Mouse (Mus musculus) testis, adult 2 months (tissue): Measurements from ENCODE around the gene 9930104L06Rik. TPM values are rescaled to one million over a fixed set of nuclear protein-coding genes. Genes with fewer than 3 reads are reported as not detected.

Experiments
- H3K27ac ChIP-seq: fragments of 200-500 bp; 2 replicates; pipeline ENCODE4 v1.5.1; 2012; ENCODE audit warnings: low read depth, low read length; ENCODE audit not compliant: control insufficient read depth, insufficient read depth
- H3K27me3 ChIP-seq: fragments of 200-500 bp; 2 replicates; pipeline ENCODE4 v1.6.1; 2012; ENCODE audit warnings: mild to moderate bottlenecking, low read length, moderate library complexity; ENCODE audit not compliant: control insufficient read depth, insufficient read depth
- H3K36me3 ChIP-seq: fragments of 200-500 bp; 2 replicates; pipeline ENCODE4 v1.6.1; 2012; ENCODE audit warnings: mild to moderate bottlenecking, low read length; ENCODE audit not compliant: control insufficient read depth, insufficient read depth
- H3K4me1 ChIP-seq: fragments of 200-500 bp; 2 replicates; pipeline ENCODE4 v1.6.1; 2012; ENCODE audit warnings: low read length; ENCODE audit not compliant: control insufficient read depth, insufficient read depth
- H3K4me3 ChIP-seq: fragments of 200-500 bp; 2 replicates; pipeline ENCODE4 v1.5.1; 2012; ENCODE audit warnings: low read depth, mild to moderate bottlenecking, low read length, moderate library complexity, mixed read lengths; ENCODE audit not compliant: control insufficient read depth
- CTCF ChIP-seq: fragments of 200-500 bp; IDR thresholded peaks from 2 replicates; pipeline ENCODE4 v1.5.1; 2012; ENCODE audit warnings: low read depth, mild to moderate bottlenecking, inconsistent platforms, low read length, moderate library complexity; ENCODE audit not compliant: control insufficient read depth, insufficient read depth, insufficient replicate concordance
- POLR2A ChIP-seq: fragments of 200-500 bp; IDR thresholded peaks from 2 replicates; pipeline ENCODE4 v1.6.1; 2012; ENCODE audit warnings: low read depth, mild to moderate bottlenecking, inconsistent platforms, low read length, moderate library complexity; ENCODE audit not compliant: control insufficient read depth
- polyA plus RNA-seq: library from polyadenylated mRNA; depleted of rRNA; stranded (reverse); fragments of >200 nt; gene quantifications from 2 replicates; pipeline ENCODE4 v1.2.3, GENCODE M21; 2012; rRNA removed

Gene 9930104L06Rik
- polyA plus RNA-seq = 7.1 and 8.0 TPM in 2 replicates

- Histone ChIP-seq H3K36me3 (peaks cover 5% of the 10 kb centered on the region), H3K4me3 (peak within 1 kb of the TSS; percentile 100), H3K27me3 (no peaks in the 10 kb centered on the region), H3K4me1 (peaks cover 3% of the 10 kb centered on the region), H3K27ac (peak within 1 kb of the TSS; percentile 99)
- TF ChIP-seq POLR2A = peak; percentile 89
- TF ChIP-seq CTCF = no peak
Measured at GRCm38 (mm10) chr4:124936613-124937471, at the start of gene 9930104L06Rik. TSS of gene 9930104L06Rik (plus strand) at chr4:124937048.

GRCm38 (mm10) chr4:124888702-124889101 lies 48.1 kb upstream of the 9930104L06Rik start:
- no peak for TF ChIP-seq CTCF
- TF ChIP-seq POLR2A = no peak
- Histone ChIP-seq H3K4me3 (no peak overlapping the region), H3K4me1 (peaks cover 6% of the 10 kb centered on the region; the same call in 1 of the 2 replicates), H3K27me3 (peaks cover 2% of the 10 kb centered on the region; the same call in 1 of the 2 replicates), H3K36me3 (no peaks in the 10 kb centered on the region), H3K27ac (no peak overlapping the region)

GRCm38 (mm10) chr4:124889935-124890334 lies 46.9 kb upstream of the 9930104L06Rik start:
- Histone ChIP-seq H3K4me3 (no peak overlapping the region), H3K27ac (no peak overlapping the region), H3K4me1 (peaks cover 7% of the 10 kb centered on the region), H3K36me3 (no peaks in the 10 kb centered on the region), H3K27me3 (peaks cover 2% of the 10 kb centered on the region; the same call in 1 of the 2 replicates)
- TF ChIP-seq CTCF (no peak), POLR2A (no peak)

- Histone ChIP-seq H3K36me3 (no peaks in the 10 kb centered on the region), H3K4me1 (peaks cover 7% of the 10 kb centered on the region), H3K27me3 (peaks cover 2% of the 10 kb centered on the region; the same call in 1 of the 2 replicates), H3K4me3 (no peak overlapping the region), H3K27ac (no peak overlapping the region)
- TF ChIP-seq CTCF (no peak), POLR2A (no peak)
Measured at GRCm38 (mm10) chr4:124890831-124891230, 46.0 kb upstream of the 9930104L06Rik start.

GRCm38 (mm10) chr4:124893769-124894168 lies 43.1 kb upstream of the 9930104L06Rik start:
- no peak overlapping the region for H3K27ac ChIP-seq
- no peaks in the 10 kb centered on the region for H3K36me3 ChIP-seq
- TF ChIP-seq POLR2A (no peak), CTCF (no peak)
- H3K4me1 ChIP-seq = peaks cover 8% of the 10 kb centered on the region
- H3K4me3 ChIP-seq = peak overlapping the region; percentile 51
- H3K27me3 ChIP-seq = no peaks in the 10 kb centered on the region

GRCm38 (mm10) chr4:124894508-124895428 lies 42.1 kb upstream of the 9930104L06Rik start:
- H3K27ac ChIP-seq = no peak overlapping the region
- TF ChIP-seq POLR2A = no peak
- H3K27me3 ChIP-seq = no peaks in the 10 kb centered on the region
- peaks cover 10% of the 10 kb centered on the region for H3K4me1 ChIP-seq
- H3K36me3 ChIP-seq = no peaks in the 10 kb centered on the region
- H3K4me3 ChIP-seq = peak overlapping the region; percentile 51

- TF ChIP-seq CTCF (no peak), POLR2A (no peak)
- no peak overlapping the region for H3K27ac ChIP-seq
- H3K27me3 ChIP-seq = no peaks in the 10 kb centered on the region
- H3K4me1 ChIP-seq = peaks cover 11% of the 10 kb centered on the region
- no peak overlapping the region for H3K4me3 ChIP-seq
- H3K36me3 ChIP-seq = no peaks in the 10 kb centered on the region
Measured at GRCm38 (mm10) chr4:124898428-124898827, 38.4 kb upstream of the 9930104L06Rik start.
